Mouse (Mus musculus) gastrocnemius, adult 2 months (tissue): ENCODE measurements at regions not wholly inside any gene's neighbourhood (a gene's known extent, or its start where the extent isn't known, plus 50 kb on each side); places are given as distances from the start of the nearest gene placed in this dataset.

Source experiments
- DNase-seq: peaks from one replicate; pipeline ENCODE4 v3.0.0; 2022
- H3K27ac ChIP-seq: fragments of 200-600 bp; 2 replicates; pipeline ENCODE4 v1.8.1; 2022; ENCODE audit warnings: mild to moderate bottlenecking
- H3K4me3 ChIP-seq: fragments of 200-600 bp; 2 replicates; pipeline ENCODE4 v1.8.1; 2022; ENCODE audit warnings: mild to moderate bottlenecking, moderate library complexity
- CTCF ChIP-seq: fragments of 200-600 bp; IDR thresholded peaks from 2 replicates; pipeline ENCODE4 v1.8.1; 2022; ENCODE audit warnings: antibody characterized with exemption, mild to moderate bottlenecking, moderate library complexity
- intact Hi-C: fragments of 180-260 bp; cut with DNase I; formaldehyde crosslinking; loops from one replicate; pipeline ENCODE4 v1.15.1; 2025

DNA sequence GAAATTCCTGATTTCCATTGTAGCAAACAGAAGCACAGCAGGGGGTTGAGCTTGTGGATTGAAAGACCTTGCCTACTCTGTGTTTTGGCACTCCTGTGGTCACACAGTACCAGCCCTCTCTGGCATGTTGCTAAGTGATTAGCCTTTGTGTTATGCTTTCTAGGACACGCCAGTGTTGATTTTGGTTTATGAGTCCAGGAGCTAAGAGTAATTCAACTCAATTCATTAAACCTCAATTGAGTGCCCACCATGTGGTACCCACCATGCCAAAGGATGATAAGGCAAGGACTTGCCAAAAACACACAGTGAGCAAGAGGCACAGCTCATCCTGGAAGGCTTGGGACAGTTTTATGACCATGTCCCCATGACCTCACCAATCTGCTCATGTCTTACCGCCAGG lies 221.1 kb upstream of the Sox14 start:
- TF ChIP-seq CTCF: no peak
- Histone ChIP-seq H3K4me3 (no peak overlapping the region), H3K27ac (no peak overlapping the region)
- no peak for DNase-seq
- intact Hi-C loops: no loop called here

DNA sequence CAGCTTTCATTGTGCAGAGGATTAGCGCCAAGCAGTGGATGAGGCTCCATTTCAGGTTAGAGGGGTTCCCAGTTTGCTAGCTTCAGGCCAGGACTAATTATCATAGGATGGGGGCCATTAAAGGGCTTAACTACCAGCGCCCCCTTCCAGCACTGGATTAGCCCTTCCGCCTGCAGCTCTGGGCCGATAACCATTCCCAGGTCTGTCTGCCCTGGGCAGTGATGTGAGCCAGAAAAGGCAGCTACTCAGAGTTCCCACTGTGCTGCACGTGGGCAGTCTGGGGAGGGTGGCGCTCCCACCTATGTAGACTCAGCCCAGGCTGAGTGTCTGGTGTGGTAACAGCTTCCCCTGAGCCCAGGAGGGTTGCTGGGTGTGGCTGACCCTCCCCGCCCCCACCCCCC lies 219.6 kb upstream of the Sox14 start:
- intact Hi-C loops: no loop called here
- Histone ChIP-seq H3K4me3 (no peak overlapping the region), H3K27ac (no peak overlapping the region)
- DNase-seq: no peak
- no peak for TF ChIP-seq CTCF

DNA sequence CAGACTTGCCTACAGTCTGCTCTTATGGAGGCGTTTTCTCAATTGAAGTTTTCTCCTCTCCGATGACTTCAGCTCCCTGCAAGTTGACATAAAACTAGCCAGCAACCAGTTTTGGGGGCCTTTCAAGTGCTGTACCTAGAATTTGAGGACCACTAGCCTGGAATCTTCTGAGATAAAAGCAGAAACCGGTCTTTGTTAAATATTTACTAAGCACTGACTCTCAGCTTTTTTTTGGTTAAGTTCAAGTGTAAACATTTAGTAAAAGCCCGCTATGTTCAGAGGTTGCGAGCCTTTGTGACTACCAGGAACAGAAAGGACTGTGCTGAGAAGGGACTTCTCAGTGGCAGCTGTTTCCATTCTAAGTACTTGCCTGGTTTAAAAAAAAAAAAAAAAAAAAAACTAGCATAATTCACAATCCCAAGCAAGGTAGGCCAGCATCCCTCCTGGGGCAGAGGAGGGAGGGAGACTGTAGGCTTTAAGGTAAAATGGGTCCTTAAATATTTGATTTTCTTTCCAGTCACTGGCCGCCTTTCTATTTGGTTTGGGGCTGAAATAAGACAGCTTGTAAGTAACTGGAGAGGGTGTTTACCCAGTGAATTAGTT lies 219.1 kb upstream of the Sox14 start:
- intact Hi-C loops: no loop called here
- H3K4me3 ChIP-seq: no peak overlapping the region
- no peak for DNase-seq
- H3K27ac ChIP-seq: no peak overlapping the region
- TF ChIP-seq CTCF: no peak

DNA sequence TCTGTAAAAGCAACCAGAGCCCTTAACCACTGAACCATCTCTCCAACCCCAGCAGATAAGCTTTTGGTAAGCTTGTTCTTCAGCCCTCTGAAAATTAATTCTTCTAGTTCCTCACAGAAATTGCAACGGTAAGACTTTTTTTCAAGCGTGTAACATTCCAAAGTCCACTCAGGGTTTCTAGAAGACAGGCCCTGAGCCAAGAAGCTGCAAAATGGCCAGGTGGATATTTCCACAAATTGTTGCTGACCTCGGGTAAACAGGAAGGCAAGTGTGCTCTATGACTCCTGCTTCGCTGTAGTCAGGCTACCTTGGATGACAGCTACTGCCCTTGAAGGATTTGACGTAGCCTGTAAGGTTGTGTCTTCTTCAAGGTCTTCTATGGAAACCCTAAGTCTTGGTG lies 195.2 kb upstream of the Sox14 start:
- Histone ChIP-seq H3K27ac (no peak overlapping the region), H3K4me3 (no peak overlapping the region)
- intact Hi-C loops: no loop called here
- DNase-seq: no peak
- no peak for TF ChIP-seq CTCF

DNA sequence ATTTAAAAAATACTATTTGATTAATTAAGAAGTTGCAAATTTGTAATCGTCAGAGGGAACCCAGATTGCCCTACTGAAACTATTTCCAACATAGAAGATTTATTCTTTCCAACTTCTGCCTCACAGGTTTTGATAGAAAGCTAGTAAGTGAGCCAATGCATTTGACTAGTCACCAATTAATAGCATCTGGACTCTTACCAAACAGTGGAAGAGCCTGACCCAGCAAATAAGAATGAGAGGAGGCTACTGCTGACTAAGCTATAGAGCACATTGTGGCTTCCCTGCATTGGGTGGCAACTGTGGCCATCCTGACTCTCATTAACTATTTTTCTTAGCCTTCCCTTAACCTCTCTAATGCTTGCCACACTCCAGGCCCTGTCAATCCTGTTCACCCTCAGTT lies 182.6 kb upstream of the Sox14 start:
- H3K4me3 ChIP-seq: no peak overlapping the region
- intact Hi-C loops: no loop called here
- DNase-seq: no peak
- H3K27ac ChIP-seq: no peak overlapping the region
- no peak for TF ChIP-seq CTCF

DNA sequence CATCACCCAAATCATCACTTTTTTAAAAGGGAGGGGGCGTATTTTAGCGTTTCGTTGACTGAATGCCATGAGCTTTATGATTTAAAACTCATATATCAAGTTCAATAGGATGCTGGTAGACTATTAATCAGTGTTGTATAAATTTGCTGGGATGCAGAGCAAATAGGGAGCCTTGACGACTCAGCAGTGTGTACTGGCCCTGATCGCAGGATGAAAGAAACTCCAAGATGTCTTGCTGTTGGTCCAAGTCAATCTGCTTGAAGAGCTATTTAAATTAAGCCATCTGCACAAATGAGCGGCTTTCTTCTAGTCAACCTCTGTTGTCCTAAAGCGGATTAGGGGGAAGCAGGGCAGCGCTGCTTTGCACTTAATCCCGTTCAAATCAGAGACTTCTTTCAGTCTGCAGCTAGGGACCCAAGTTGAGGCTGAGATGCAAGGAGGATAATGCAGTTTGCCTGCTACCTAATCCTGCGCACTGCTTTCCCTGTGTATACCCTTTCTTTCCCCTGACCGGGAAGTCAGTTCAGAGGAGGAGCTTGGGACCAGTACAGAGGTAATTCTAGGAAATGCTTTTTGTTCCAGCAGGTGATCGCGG lies 170.3 kb upstream of the Sox14 start:
- Histone ChIP-seq H3K27ac (no peak overlapping the region), H3K4me3 (no peak overlapping the region)
- intact Hi-C loops: no loop called here
- no peak for TF ChIP-seq CTCF
- DNase-seq: no peak

DNA sequence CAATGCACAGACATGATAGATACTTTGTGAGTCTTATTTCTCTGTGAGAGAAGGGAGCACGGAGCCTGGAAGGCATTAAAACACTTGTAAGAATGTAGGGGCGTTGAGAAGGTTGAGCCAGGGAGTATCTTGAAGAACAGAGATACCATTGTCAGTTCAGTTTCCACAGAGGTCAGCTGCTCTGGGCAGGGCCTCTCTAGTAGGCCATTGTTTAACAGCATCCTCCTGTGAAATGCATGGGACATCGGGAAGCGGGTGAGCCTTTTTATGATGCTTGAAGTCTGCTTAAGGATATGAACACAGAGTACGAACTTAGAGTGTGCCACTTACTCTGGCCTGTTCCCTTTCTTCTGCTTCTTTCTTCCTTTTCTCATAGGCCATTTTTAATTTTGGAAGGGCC lies 169.7 kb upstream of the Sox14 start:
- intact Hi-C loops: no loop called here
- no peak overlapping the region for H3K27ac ChIP-seq
- no peak for TF ChIP-seq CTCF
- H3K4me3 ChIP-seq: no peak overlapping the region
- DNase-seq: no peak

DNA sequence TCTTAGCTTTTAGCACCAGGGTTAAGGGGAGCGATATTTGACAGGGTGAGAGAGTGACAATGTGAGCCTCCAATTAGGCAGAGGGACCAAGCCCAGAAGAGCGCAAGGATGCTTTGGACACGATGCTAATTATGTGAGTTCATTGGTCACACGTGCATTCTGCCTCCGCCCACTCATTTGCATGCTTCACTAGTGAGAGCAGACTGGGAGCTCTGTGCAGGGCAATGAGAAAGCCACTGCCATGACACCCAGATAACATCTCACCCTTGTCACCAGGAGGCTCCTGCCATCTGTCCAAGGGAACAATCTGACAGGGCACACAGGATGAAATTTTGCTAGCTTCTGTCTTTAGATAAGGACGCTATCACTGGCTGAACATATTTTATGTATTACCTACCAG lies 165.8 kb upstream of the Sox14 start:
- intact Hi-C loops: no loop called here
- no peak for DNase-seq
- TF ChIP-seq CTCF: no peak
- Histone ChIP-seq H3K27ac (no peak overlapping the region), H3K4me3 (no peak overlapping the region)

DNA sequence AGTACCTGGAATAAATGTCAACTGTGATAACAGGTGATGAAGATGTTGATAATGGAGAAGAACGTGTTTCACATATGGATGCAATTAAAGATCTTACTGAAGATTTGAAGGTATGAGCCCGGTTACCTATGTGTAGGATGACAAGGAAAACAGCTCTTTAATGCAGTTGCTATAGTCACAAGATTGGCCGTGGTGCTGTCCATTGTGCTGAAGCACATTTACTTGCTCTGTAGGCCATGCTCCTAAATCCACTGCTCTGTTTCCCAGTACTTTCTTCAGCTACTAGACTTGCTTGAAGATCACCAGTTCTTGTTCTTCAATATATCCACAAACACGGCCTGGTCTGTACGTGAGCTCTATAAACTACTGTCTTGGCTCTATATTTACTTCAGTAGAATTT lies 147.7 kb upstream of the Sox14 start:
- no peak for DNase-seq
- H3K4me3 ChIP-seq: no peak overlapping the region
- intact Hi-C loops: no loop called here
- H3K27ac ChIP-seq: no peak overlapping the region
- no peak for TF ChIP-seq CTCF

DNA sequence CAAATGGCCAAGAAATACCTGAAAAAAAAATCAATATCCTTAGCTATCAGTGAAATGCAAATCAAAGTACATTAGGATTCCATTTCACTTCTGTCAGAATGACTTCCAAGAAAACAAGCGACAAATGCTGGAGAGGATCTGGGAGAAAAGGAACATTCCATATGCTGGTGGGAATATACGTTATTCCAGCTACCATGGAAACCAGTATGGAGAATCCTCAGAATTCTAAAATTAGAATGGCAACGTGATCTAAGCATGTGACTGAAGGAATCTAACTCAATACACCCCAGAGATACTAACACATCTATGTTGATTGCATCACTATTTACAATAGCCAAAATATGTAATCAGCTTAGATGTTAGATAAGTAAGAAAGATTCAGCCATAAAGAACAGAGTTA lies 146.1 kb upstream of the Sox14 start:
- H3K4me3 ChIP-seq: no peak overlapping the region
- intact Hi-C loops: no loop called here
- DNase-seq: no peak
- no peak for TF ChIP-seq CTCF
- H3K27ac ChIP-seq: no peak overlapping the region

DNA sequence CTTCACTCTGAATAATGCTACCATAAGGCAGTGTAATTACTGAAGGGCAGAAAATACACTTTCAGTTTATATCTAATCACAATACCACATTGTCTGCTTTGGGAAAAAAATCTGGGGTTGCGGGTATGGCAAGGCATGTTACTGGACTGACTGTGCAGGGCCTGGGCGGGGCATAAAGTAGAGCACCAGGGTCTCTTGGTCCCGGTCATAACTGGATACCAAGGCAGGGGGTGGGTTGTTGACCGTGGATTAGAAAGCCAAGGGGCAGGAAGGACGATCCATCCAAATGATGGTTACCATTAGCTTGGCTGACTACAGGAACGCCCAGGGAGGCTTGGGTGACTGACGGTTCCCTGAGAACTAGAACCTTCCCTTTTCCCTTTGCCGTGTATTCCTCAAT lies 119.2 kb upstream of the Sox14 start:
- Histone ChIP-seq H3K4me3 (no peak overlapping the region), H3K27ac (no peak overlapping the region)
- DNase-seq: no peak
- intact Hi-C loops: no loop called here
- no peak for TF ChIP-seq CTCF

DNA sequence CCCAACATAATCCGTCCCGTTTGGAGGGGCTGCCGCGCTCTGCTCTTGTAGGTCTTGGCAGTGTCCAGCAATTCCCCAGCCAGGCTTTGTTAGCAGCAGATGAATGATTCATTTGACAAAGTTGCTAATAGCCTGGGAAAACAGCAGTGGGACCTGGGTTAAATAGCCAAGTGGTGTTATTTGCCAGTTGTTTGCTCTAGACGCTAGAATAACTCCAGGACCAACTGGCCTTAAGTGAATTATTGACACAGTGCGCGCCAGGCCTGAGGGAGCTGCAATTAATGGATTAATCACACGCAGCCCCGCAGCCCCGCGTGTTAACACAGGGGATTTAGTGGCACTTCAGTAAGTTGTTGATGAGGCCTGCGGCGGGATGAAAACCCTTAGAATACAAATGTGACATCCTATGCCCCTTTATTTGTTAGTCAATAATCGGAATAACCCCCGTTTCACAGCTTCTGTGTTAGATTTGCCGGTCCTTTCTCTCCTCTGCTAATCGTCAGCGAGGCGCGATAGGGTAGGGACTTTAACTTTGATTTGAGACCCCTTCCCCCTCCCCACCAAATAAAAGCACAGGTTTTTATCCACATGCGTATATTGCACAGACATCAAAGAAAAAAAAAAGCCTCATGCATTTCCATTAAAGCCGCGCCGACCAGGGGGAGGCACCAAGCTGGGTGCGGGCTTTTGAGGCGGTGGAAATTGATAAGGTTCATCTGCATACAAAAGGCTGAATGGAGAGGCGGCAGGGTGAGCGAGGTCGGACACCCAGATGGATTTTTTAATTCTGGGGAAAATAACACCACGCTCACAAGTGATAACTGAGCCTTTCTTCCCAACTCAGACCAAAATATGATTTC lies 118.5 kb upstream of the Sox14 start:
- peak overlapping the region; percentile 33; the same call in 1 of the 2 replicates for H3K4me3 ChIP-seq
- intact Hi-C loops: no loop called here
- DNase-seq: peak; percentile 14
- TF ChIP-seq CTCF: no peak
- H3K27ac ChIP-seq: no peak overlapping the region

DNA sequence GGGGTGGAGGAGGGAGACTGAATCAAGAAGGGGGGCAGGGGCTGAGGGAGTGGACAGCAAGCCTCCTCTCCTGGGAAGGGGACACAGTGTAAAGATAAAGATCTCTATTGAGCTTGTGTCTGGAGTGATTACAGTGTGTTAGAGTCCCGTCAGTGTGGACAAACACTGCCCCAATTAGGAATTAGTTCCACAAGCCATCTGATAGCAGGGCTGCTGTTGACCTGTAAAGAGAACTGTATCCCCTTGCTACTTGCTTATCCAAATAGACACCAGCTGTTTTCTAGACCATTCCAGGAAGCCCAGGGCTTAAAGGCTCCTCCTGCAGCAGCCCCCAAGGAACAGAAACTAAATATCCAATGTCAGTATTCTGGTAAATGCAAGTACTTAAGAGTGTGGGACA lies 111.4 kb upstream of the Sox14 start:
- no peak for DNase-seq
- TF ChIP-seq CTCF: no peak
- Histone ChIP-seq H3K4me3 (no peak overlapping the region), H3K27ac (no peak overlapping the region)
- intact Hi-C loops: no loop called here
